Mouse (Mus musculus) kidney, embryonic 16.5 days (tissue): ENCODE measurements around the gene Tnfrsf4. TPM values are rescaled to one million over a fixed set of nuclear protein-coding genes. Genes with fewer than 3 reads are reported as not detected.
A peak's percentile ranks its signal among the peaks of the same experiment; 100 is the strongest.

Experiments
- ATAC-seq: fragments of 200-750 bp; cut with Nextera tagmentation; 2 replicates; pipeline ENCODE4 v1.8.0; 2017; ENCODE audit warnings: moderate TSS enrichment; ENCODE audit not compliant: low FRiP score, low TSS enrichment
- H3K27ac ChIP-seq: fragments of 300-500 bp; sonication (generic); 2 replicates; pipeline ENCODE4 v1.5.1; 2014; ENCODE audit warnings: low read length
- H3K27me3 ChIP-seq: fragments of 300-500 bp; sonication (generic); 2 replicates; pipeline ENCODE4 v1.6.1; 2014; ENCODE audit warnings: low read length, control low read depth, mixed read lengths; ENCODE audit not compliant: insufficient read depth
- H3K36me3 ChIP-seq: fragments of 300-500 bp; sonication (generic); 2 replicates; pipeline ENCODE4 v1.6.1; 2014; ENCODE audit warnings: low read length, control low read depth, mixed read lengths; ENCODE audit not compliant: insufficient read depth
- H3K4me1 ChIP-seq: fragments of 300-500 bp; sonication (generic); 2 replicates; pipeline ENCODE4 v1.6.1; 2014; ENCODE audit warnings: low read length, control low read depth, mixed read lengths; ENCODE audit not compliant: insufficient read depth
- H3K4me2 ChIP-seq: fragments of 300-500 bp; sonication (generic); replicated peaks from 2 replicates; pipeline ENCODE4 v1.6.1; 2014; ENCODE audit warnings: low read depth, low read length
- H3K4me3 ChIP-seq: fragments of 300-500 bp; sonication (generic); 2 replicates; pipeline ENCODE4 v1.5.1; 2014; ENCODE audit warnings: mild to moderate bottlenecking, low read length
- H3K9ac ChIP-seq: fragments of 300-500 bp; sonication (generic); replicated peaks from 2 replicates; pipeline ENCODE4 v1.6.1; 2014; ENCODE audit warnings: low read length
- H3K9me3 ChIP-seq: fragments of 300-500 bp; sonication (generic); 2 replicates; pipeline ENCODE4 v1.6.1; 2016; ENCODE audit warnings: low read length, control low read depth
- WGBS: fragments of 180-500 bp; shearing (Covaris S2); extraction: QIAGEN DNeasy Blood & Tissue Kit; methylation state at CpG from one replicate; pipeline ENCODE4 v1.1.7; 2014; 5-methylcytosine and 5-hydroxymethylcytosine counted together
- polyA plus RNA-seq: library from polyadenylated mRNA; unstranded; fragments of >200 nt; fragmentation: Nextera tagmentation; extraction: Ambion mirVana; gene quantifications from 2 replicates; pipeline ENCODE4 v1.2.1, GENCODE M21; 2015

Tnfrsf4 gene
- polyA plus RNA-seq, 1 experiment from 2014 or later: 1.2 TPM

DNA sequence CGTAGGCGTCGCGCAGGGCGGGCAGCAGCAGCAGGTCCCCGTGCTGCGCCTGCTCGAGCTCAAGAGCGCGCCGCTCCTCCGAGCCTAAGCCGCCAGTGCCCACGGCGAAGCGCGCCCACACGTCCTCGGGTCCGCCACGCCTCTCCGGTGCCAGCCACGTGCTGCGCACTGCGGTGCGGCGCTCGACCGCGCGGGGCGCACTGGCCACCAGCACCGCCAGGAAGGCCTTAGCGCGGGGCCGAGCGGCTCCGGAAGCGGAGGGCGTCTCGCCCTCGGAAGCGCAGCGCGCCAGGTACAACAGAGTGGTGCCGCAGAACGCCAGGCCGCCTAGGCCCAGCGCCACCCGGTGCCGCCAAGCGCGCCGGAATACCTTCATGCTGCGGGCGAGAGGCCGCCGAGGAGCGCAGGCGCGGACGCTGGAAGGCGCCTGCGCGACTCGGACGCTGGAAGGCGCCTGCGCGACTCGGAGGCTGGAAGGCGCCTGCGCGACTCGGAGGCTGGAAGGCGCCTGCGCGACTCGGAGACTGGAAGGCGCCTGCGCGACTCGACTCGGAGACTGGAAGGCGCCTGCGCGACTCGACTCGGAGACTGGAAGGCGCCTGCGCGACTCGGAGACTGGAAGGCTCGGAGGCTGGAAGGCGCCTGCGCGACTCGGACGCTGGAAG, 21.3 kb upstream of the Tnfrsf4 start, which contains the start of the genes B3galt6 and Sdf4:
TSS of gene B3galt6 (minus strand) at position 409 of the 665 bp plus-strand sequence.
TSS of gene Sdf4 (plus strand) at position 632 of the 665 bp plus-strand sequence.
- ATAC-seq: peak; percentile 86
- H3K9me3 ChIP-seq: no peaks in the 10 kb centered on the region
- under 1% methylated on average over 98 of the region's 99 CpGs for WGBS
- H3K4me2 ChIP-seq: peak within 1 kb of the TSS; percentile 99
- no peaks in the 10 kb centered on the region for H3K27me3 ChIP-seq
- H3K27ac ChIP-seq: peak within 1 kb of the TSS; percentile 96
- peaks cover 19% of the 10 kb centered on the region for H3K36me3 ChIP-seq
- H3K4me3 ChIP-seq: peak within 1 kb of the TSS; percentile 91
- peak within 1 kb of the TSS; percentile 94 for H3K9ac ChIP-seq
- peaks cover 24% of the 10 kb centered on the region for H3K4me1 ChIP-seq

GRCm38 (mm10) chr4:155992906-155993547, 20.6 kb upstream of the Tnfrsf4 start:
- Histone ChIP-seq H3K27me3 (no peaks in the 10 kb centered on the region), H3K4me3 (peak overlapping the region; percentile 91), H3K27ac (peak overlapping the region; percentile 94), H3K9ac (peak overlapping the region; percentile 94), H3K4me2 (peak overlapping the region; percentile 77), H3K9me3 (no peaks in the 10 kb centered on the region), H3K4me1 (peaks cover 24% of the 10 kb centered on the region), H3K36me3 (peaks cover 26% of the 10 kb centered on the region)
- ATAC-seq: peak; percentile 92
- WGBS: under 1% methylated on average over 69 of the region's 70 CpGs

DNA sequence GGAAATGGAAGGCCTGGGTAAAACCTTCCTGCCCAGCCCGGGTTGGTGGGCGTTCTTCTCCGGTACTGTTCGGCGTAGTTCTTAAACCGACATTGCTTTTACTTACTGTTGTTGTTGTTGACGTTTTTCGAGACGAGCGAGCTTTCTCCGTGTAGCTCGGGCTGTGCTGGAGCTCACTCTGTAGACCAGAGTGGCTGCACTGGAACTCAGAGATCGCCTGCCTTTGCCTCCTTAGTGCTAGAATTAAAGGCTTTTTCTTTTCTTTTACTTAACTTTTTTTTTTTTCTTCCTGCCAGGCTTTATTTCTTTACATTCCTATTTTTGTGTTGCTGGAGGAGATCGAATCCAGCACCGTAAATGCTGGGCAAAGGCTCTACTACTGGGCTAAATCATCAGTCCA, 20.0 kb upstream of the Tnfrsf4 start:
- H3K9ac ChIP-seq: peak overlapping the region; percentile 94
- ATAC-seq: no peak
- H3K4me3 ChIP-seq: peak overlapping the region; percentile 91
- H3K4me2 ChIP-seq: peak overlapping the region; percentile 77
- 5% methylated on average over 15 of the region's 15 CpGs for WGBS
- H3K4me1 ChIP-seq: peaks cover 24% of the 10 kb centered on the region
- H3K36me3 ChIP-seq: peaks cover 31% of the 10 kb centered on the region
- no peaks in the 10 kb centered on the region for H3K9me3 ChIP-seq
- no peaks in the 10 kb centered on the region for H3K27me3 ChIP-seq
- H3K27ac ChIP-seq: peak overlapping the region; percentile 94

- peaks cover 82% of the 10 kb centered on the region for H3K36me3 ChIP-seq
- no peak overlapping the region for H3K27ac ChIP-seq
- ATAC-seq: no peak
- H3K4me1 ChIP-seq: no peaks in the 10 kb centered on the region
- H3K4me2 ChIP-seq: no peak overlapping the region
- no peak overlapping the region for H3K4me3 ChIP-seq
- H3K27me3 ChIP-seq: no peaks in the 10 kb centered on the region
- 89% methylated on average over 3 of the region's 3 CpGs for WGBS
- no peaks in the 10 kb centered on the region for H3K9me3 ChIP-seq
- no peak overlapping the region for H3K9ac ChIP-seq
Measured at GRCm38 (mm10) chr4:156004109-156004508, 9.5 kb upstream of the Tnfrsf4 start.

DNA sequence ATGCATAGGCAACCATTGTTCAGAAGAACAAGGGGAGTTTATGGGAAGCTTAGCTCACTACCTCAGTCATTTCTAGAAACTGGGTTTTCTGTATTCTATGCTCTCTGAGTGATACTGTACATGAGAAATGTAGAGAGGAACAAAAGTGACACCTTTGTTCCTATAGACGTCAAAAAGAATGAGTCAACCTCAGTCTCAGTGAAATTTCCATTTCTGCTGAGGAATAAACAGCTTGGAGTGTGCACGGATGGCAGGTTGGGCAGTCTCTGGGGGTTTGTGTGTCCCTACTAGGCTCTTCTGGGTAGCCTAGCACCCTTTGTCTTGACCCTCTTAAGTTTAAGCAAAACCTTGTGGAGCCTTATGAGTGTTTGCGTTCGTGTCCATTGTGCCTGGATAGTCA, 5.3 kb upstream of the Tnfrsf4 start:
- peaks cover 80% of the 10 kb centered on the region for H3K36me3 ChIP-seq
- no peak for ATAC-seq
- no peaks in the 10 kb centered on the region for H3K4me1 ChIP-seq
- no peaks in the 10 kb centered on the region for H3K9me3 ChIP-seq
- H3K9ac ChIP-seq: no peak overlapping the region
- H3K27ac ChIP-seq: no peak overlapping the region
- 94% methylated on average over 4 of the region's 4 CpGs for WGBS
- H3K4me3 ChIP-seq: no peak overlapping the region
- no peaks in the 10 kb centered on the region for H3K27me3 ChIP-seq
- no peak overlapping the region for H3K4me2 ChIP-seq

- Histone ChIP-seq H3K4me3 (no peak overlapping the region), H3K4me1 (no peaks in the 10 kb centered on the region), H3K27ac (no peak overlapping the region), H3K9ac (no peak overlapping the region), H3K36me3 (peaks cover 35% of the 10 kb centered on the region), H3K27me3 (no peaks in the 10 kb centered on the region), H3K4me2 (no peak overlapping the region), H3K9me3 (no peaks in the 10 kb centered on the region)
- 95% methylated on average over 2 of the region's 2 CpGs for WGBS
- no peak for ATAC-seq
Measured at GRCm38 (mm10) chr4:156014436-156014835, 793 bp downstream of the Tnfrsf4 start.

- no peak overlapping the region for H3K4me3 ChIP-seq
- no peak overlapping the region for H3K9ac ChIP-seq
- H3K36me3 ChIP-seq: 0 out of 2 replicates have a peak, but pooled peaks cover 8% of the 10 kb centered on the region
- no peaks in the 10 kb centered on the region for H3K9me3 ChIP-seq
- no peak overlapping the region for H3K27ac ChIP-seq
- H3K27me3 ChIP-seq: no peaks in the 10 kb centered on the region
- no peaks in the 10 kb centered on the region for H3K4me1 ChIP-seq
- no peak overlapping the region for H3K4me2 ChIP-seq
- WGBS: 88% methylated on average over 12 of the region's 12 CpGs
- ATAC-seq: no peak
Measured at GRCm38 (mm10) chr4:156019771-156020170, 6.1 kb downstream of the Tnfrsf4 start.

DNA sequence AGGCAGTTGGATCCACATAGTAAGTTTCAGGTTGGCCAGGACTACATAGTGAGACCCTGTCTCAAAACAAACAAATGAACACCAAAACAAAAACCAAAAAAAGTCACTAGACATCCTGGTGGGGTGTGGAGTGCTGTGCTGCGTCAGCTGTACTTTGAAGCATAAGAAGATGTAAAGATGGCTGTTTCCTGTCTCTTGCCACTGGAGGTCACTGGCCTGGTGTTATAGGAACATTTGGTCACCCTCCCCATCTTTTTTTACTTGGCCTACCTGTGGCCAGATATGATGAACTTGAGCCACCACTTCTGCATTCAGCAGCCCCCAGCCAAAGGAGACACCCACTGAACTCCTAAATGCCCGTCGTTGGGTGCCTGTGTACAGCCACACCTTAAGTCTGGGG, 7.7 kb downstream of the Tnfrsf4 start:
- H3K4me2 ChIP-seq: no peak overlapping the region
- no peak overlapping the region for H3K9ac ChIP-seq
- no peaks in the 10 kb centered on the region for H3K27me3 ChIP-seq
- H3K4me3 ChIP-seq: no peak overlapping the region
- no peak overlapping the region for H3K27ac ChIP-seq
- 0 out of 2 replicates have a peak, but pooled peaks cover 3% of the 10 kb centered on the region for H3K36me3 ChIP-seq
- no peak for ATAC-seq
- WGBS: 71% methylated on average over 3 of the region's 3 CpGs
- H3K4me1 ChIP-seq: peaks cover 7% of the 10 kb centered on the region; the same call in 1 of the 2 replicates
- no peaks in the 10 kb centered on the region for H3K9me3 ChIP-seq

DNA sequence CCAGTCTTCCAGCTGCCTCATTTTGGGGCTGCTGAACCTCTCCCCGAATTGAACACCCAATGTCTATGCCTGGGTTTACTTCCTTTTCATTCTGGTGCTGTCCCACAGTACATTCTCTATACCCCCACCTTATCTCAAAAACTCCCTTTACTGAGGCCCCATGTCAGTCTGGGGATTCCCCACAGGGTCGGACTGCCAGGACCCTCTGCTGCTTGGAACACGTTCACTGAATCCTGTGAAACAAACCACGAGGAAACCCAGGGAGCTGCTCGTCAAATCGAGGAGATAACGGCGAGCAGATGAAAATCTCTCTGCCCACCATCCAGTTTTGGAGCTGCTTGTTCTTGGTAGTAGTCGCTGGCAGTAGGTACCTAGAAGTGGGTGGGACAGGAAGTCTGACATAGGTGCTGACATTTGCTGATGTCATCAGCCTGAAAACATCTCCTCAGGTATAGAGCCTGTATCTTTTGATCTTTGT, 8.3 kb downstream of the Tnfrsf4 start:
- H3K9me3 ChIP-seq: no peaks in the 10 kb centered on the region
- H3K4me2 ChIP-seq: no peak overlapping the region
- no peak overlapping the region for H3K27ac ChIP-seq
- H3K4me1 ChIP-seq: peaks cover 7% of the 10 kb centered on the region; the same call in 1 of the 2 replicates
- no peaks in the 10 kb centered on the region for H3K27me3 ChIP-seq
- 0 out of 2 replicates have a peak, but pooled peaks cover 4% of the 10 kb centered on the region for H3K36me3 ChIP-seq
- 72% methylated on average over 9 of the region's 9 CpGs for WGBS
- no peak for ATAC-seq
- no peak overlapping the region for H3K4me3 ChIP-seq
- no peak overlapping the region for H3K9ac ChIP-seq

- Histone ChIP-seq H3K36me3 (peaks cover 16% of the 10 kb centered on the region; the same call in 1 of the 2 replicates), H3K4me2 (no peak overlapping the region), H3K9me3 (no peaks in the 10 kb centered on the region), H3K4me1 (peaks cover 7% of the 10 kb centered on the region; the same call in 1 of the 2 replicates), H3K4me3 (no peak overlapping the region), H3K27ac (no peak overlapping the region), H3K27me3 (no peaks in the 10 kb centered on the region), H3K9ac (no peak overlapping the region)
- ATAC-seq: no peak
- 86% methylated on average over 9 of the region's 9 CpGs for whole genome bisulfite sequencing
Measured at GRCm38 (mm10) chr4:156023520-156023919, 9.9 kb downstream of the Tnfrsf4 start.
